Mouse (Mus musculus) forebrain, embryonic 14.5 days (tissue): ENCODE results near the gene Stac2. TPM values are rescaled to one million over a fixed set of nuclear protein-coding genes. Genes with fewer than 3 reads are reported as not detected.

ENCODE experiments used
- ATAC-seq: fragments of 200-750 bp; cut with Nextera tagmentation; 2 replicates; pipeline ENCODE4 v1.8.0; 2017; ENCODE audit warnings: mild to moderate bottlenecking, moderate library complexity
- DNase-seq: peaks from one replicate; pipeline ENCODE4 v3.0.0-alpha.2; 2015; ENCODE audit warnings: low spot score
- H3K27ac ChIP-seq: fragments of 300-500 bp; sonication (generic); 2 replicates; pipeline ENCODE4 v1.5.1; 2014; ENCODE audit warnings: low read depth, mild to moderate bottlenecking, control low read depth, low read length, moderate library complexity
- H3K27me3 ChIP-seq: fragments of 300-500 bp; sonication (generic); replicated peaks from 2 replicates; pipeline ENCODE4 v1.6.1; 2014; ENCODE audit warnings: low read length, control low read depth, mixed read lengths; ENCODE audit not compliant: control insufficient read depth, insufficient read depth
- H3K36me3 ChIP-seq: fragments of 300-500 bp; sonication (generic); 2 replicates; pipeline ENCODE4 v1.6.1; 2014; ENCODE audit warnings: low read length, control low read depth; ENCODE audit not compliant: control insufficient read depth, insufficient read depth
- H3K4me1 ChIP-seq: fragments of 300-500 bp; sonication (generic); 2 replicates; pipeline ENCODE4 v1.6.1; 2014; ENCODE audit warnings: antibody characterized with exemption, low read length, control low read depth; ENCODE audit not compliant: control insufficient read depth, insufficient read depth
- H3K4me2 ChIP-seq: fragments of 300-500 bp; sonication (generic); 2 replicates; pipeline ENCODE4 v1.6.1; 2014; ENCODE audit warnings: mild to moderate bottlenecking, control low read depth, low read length
- H3K4me3 ChIP-seq: fragments of 300-500 bp; sonication (generic); 2 replicates; pipeline ENCODE4 v1.5.1; 2014; ENCODE audit warnings: low read depth, low read length, control low read depth
- H3K9ac ChIP-seq: fragments of 300-500 bp; sonication (generic); 2 replicates; pipeline ENCODE4 v1.6.1; 2014; ENCODE audit warnings: mild to moderate bottlenecking, low read length, control low read depth, moderate library complexity
- H3K9me3 ChIP-seq: fragments of 300-500 bp; sonication (generic); replicated peaks from 2 replicates; pipeline ENCODE4 v1.6.1; 2016; ENCODE audit warnings: low read length, control low read depth, mixed read lengths; ENCODE audit not compliant: control insufficient read depth
- WGBS: fragments of 180-500 bp; shearing (Covaris S2); extraction: QIAGEN DNeasy Blood & Tissue Kit; methylation state at CpG from one replicate; pipeline ENCODE4 v1.1.7; 2014; 5-methylcytosine and 5-hydroxymethylcytosine counted together
- polyA plus RNA-seq: library from polyadenylated mRNA; unstranded; fragments of >200 nt; fragmentation: Nextera tagmentation; extraction: Ambion mirVana; gene quantifications from 2 replicates; pipeline ENCODE4 v1.2.1, GENCODE M21; 2014

Gene Stac2
- polyA plus RNA-seq, 1 experiment from 2014 or later, result 1.1 TPM

- H3K4me3 ChIP-seq, result peak overlapping the region; percentile 72
- peaks cover 16% of the 10 kb centered on the region for H3K36me3 ChIP-seq
- peak overlapping the region; percentile 57 for H3K4me2 ChIP-seq
- peak overlapping the region; percentile 91 for H3K27ac ChIP-seq
- no peaks in the 10 kb centered on the region for H3K27me3 ChIP-seq
- H3K4me1 ChIP-seq, result peaks cover 39% of the 10 kb centered on the region
- peak overlapping the region; percentile 83 for H3K9ac ChIP-seq
- DNase-seq (peak; percentile 70), ATAC-seq (0 out of 2 replicates have a peak, but pooled peaks have one; percentile 2)
- no peaks in the 10 kb centered on the region for H3K9me3 ChIP-seq
- 4% methylated on average over 31 of the region's 34 CpGs for WGBS
Observed at GRCm38 (mm10) chr11:98021565-98022252, 31.6 kb downstream of the Stac2 start.

DNA sequence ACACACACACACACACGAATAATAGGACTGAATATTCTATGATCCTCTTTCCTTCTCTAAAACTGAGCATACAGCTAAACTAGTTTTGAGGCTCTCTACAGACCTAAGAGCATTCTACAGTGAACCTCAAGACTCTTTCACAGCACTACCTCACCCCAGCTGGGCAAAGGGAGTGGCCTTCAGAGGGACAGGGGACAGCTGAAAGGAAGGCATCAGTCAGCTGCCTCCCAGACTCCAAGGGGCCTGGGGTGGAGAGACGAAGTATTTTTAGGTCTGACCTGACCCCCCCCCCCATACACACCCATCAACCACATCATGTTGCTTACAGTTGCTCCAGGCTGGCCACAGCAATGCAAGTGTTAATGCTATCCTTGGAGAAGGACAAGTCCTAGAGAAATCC is 32.1 kb downstream of the Stac2 start:
- peak overlapping the region; percentile 83 for H3K9ac ChIP-seq
- ATAC-seq, result no peak

GRCm38 (mm10) chr11:98020710-98021109 is 32.6 kb downstream of the Stac2 start:
- ATAC-seq (no peak), DNase-seq (no peak)
- H3K9me3 ChIP-seq, result no peaks in the 10 kb centered on the region
- H3K4me2 ChIP-seq, result peak overlapping the region; percentile 57
- H3K9ac ChIP-seq, result peak overlapping the region; percentile 83
- peak overlapping the region; percentile 86; the same call in 1 of the 2 replicates for H3K27ac ChIP-seq
- WGBS, result 47% methylated on average over 1 of the region's 1 CpGs
- H3K4me3 ChIP-seq, result no peak overlapping the region
- H3K27me3 ChIP-seq, result no peaks in the 10 kb centered on the region
- peaks cover 35% of the 10 kb centered on the region for H3K4me1 ChIP-seq
- H3K36me3 ChIP-seq, result peaks cover 26% of the 10 kb centered on the region

More for the DNA sequence above, 32.1 kb downstream of the Stac2 start:
- Histone ChIP-seq H3K27me3 (no peaks in the 10 kb centered on the region), H3K27ac (no peak overlapping the region), H3K4me3 (peak overlapping the region; percentile 72), H3K4me1 (peaks cover 39% of the 10 kb centered on the region), H3K36me3 (peaks cover 22% of the 10 kb centered on the region), H3K4me2 (peak overlapping the region; percentile 57), H3K9me3 (no peaks in the 10 kb centered on the region)
- 43% methylated on average over 2 of the region's 2 CpGs for WGBS
- DNase-seq, result no peak

DNA sequence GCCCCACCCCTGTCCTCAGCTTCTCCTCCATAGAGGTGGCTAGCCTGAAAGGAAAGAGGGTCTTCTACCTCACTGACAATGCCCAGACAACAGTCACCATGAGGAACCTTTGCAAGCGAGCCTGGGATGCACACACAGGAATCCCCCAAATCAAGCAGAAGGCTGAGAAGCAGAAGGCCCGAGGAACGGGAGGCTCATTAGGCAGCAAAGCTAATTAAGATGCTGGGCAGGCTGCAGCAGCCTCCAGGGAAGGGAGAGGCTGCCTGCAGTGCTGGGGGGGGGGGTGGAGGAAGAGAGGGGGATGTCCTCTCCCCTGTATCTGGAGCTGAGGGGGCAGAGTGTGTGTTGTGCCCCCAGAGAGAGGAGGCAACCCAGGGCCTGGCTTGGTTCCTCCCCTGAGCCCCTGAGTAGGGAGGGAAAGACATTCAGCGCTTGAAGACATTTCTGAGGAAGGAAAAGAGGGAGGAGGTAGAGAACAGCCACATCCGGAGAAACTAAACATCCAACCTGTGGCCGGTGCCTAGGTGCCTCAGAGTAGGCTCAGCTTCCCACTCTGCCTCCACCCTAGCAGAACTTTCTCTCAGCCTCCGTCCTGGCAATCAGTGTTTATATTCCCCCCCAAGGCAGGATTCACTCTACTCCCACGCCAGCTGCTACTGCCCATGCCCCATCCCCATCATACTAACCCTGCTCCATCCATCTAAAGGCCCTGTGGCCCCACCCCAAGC is 33.2 kb downstream of the Stac2 start:
- Histone ChIP-seq H3K9me3 (no peaks in the 10 kb centered on the region), H3K4me2 (peak overlapping the region; percentile 57), H3K27me3 (no peaks in the 10 kb centered on the region), H3K4me3 (peak overlapping the region; percentile 4; the same call in 1 of the 2 replicates), H3K9ac (peak overlapping the region; percentile 53), H3K4me1 (peaks cover 35% of the 10 kb centered on the region), H3K27ac (peak overlapping the region; percentile 86), H3K36me3 (peaks cover 33% of the 10 kb centered on the region)
- DNase-seq, result peak; percentile 77
- WGBS, result 10% methylated on average over 8 of the region's 8 CpGs
- ATAC-seq, result peak; percentile 33; the same call in 1 of the 2 replicates

DNA sequence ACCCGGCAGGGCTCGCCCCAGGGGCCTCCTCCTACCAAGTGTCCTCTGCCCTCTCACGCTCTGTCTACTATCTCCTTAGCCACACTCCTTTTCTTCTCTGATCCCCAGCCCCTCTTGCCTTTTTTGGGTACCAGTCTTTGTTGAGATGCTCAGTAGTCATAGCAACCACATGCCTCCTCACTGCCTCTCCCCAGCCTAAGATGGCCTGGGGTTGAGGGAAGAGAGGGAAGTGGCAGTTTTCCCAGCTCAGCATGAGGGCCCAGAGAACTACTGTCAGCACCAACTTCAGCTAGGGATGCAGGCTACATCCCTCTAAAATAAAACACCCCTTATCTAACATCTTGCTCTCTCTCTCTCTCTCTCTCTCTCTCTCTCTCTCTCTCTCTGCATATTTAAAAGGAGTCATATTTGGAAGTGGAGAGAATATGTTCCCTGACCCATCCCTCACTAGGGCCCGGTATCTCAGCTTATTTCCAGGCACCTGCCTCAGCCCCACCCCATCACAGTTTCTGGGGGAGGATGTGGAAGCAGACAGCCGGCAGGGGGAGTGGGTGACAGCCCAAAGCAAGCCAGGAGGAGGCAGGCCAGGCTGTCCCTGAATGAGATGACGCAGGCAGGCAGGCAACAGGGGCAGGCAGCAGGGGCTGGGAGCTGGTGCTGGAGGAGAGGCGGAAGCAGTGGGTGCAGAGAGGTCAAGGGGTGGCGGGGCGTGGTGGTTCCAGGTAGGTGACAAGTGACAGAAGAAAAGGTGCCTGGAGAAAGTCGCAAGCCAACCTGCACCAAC is 34.2 kb downstream of the Stac2 start:
- Histone ChIP-seq H3K27me3 (no peaks in the 10 kb centered on the region), H3K9ac (peak overlapping the region; percentile 53), H3K4me1 (peaks cover 35% of the 10 kb centered on the region), H3K36me3 (peaks cover 41% of the 10 kb centered on the region), H3K27ac (peak overlapping the region; percentile 86), H3K9me3 (no peaks in the 10 kb centered on the region), H3K4me3 (0 out of 2 replicates have a peak overlapping the region, but pooled peaks have one; percentile 4), H3K4me2 (peak overlapping the region; percentile 57)
- peak; percentile 70 for DNase-seq
- ATAC-seq, result peak; percentile 38
- WGBS, result 29% methylated on average over 10 of the region's 10 CpGs

DNA sequence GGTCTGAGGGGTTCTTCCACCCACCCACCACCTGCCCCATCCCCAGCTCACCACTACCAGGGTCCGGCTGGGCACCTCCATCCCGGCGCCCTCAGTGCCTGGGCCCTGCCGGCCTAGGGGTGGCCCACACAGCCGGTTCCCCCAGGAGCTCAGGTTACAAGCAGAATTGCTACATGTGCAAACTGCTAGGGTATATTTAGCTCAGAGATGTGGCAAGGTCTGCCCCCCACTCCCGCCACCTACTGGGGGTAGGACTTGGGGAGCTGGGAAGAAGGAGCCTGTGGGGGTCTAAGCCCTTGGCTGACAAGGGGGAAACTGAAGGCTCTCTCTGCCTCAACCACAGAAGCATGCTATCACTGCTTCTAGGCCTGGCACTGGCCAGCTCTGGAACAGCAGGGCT is 35.0 kb downstream of the Stac2 start:
- no peak for DNase-seq
- Histone ChIP-seq H3K36me3 (peaks cover 42% of the 10 kb centered on the region), H3K4me1 (peaks cover 32% of the 10 kb centered on the region), H3K4me2 (no peak overlapping the region), H3K4me3 (no peak overlapping the region), H3K9ac (peak overlapping the region; percentile 17; the same call in 1 of the 2 replicates), H3K27me3 (no peaks in the 10 kb centered on the region), H3K9me3 (no peaks in the 10 kb centered on the region), H3K27ac (no peak overlapping the region)
- ATAC-seq, result no peak
- 72% methylated on average over 6 of the region's 6 CpGs for WGBS

DNA sequence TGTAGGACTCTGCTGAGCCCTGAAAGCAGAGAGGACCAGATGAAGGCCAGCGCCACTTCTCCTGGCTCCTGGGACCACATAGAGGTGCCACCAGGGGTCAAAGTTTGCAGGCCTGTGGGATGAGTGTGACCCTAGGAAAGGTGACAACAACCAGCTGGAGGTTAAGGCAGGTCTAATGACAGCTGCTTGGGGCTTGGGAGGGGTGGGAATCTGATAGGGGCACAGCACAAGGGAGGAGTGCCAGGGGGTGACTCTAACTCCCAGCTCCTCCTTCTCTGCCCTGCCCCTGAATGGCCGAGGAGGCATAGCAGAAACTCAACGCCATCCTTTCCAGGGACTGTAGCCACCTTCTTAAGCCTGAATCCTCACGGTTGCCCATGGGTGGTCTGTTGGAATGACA is 36.4 kb downstream of the Stac2 start:
- Histone ChIP-seq H3K9me3 (no peaks in the 10 kb centered on the region), H3K4me3 (no peak overlapping the region), H3K27ac (no peak overlapping the region), H3K9ac (no peak overlapping the region), H3K4me2 (no peak overlapping the region), H3K36me3 (peaks cover 48% of the 10 kb centered on the region), H3K27me3 (no peaks in the 10 kb centered on the region), H3K4me1 (peaks cover 29% of the 10 kb centered on the region)
- ATAC-seq (no peak), DNase-seq (no peak)
- 90% methylated on average over 4 of the region's 4 CpGs for WGBS

DNA sequence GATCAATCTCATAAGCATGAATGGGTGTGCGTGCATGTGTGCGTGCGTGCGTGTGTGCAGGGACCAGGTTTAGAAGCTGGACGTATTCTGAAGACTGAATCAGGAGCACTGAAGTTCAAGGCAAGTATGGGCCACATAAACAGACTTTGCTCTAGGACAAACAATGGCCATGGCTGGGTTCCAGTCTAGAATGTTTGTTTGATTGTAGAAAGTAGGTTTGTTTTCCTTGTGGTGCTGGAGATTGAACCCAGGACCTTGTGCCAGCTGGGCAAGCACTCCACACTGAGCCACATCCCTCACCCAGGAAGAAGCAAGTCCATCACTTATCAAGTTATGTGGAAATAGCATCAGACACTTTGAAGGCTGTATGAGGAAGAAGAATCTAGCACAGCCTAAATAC is 37.1 kb downstream of the Stac2 start:
- Histone ChIP-seq H3K27ac (no peak overlapping the region), H3K36me3 (peaks cover 54% of the 10 kb centered on the region), H3K9ac (no peak overlapping the region), H3K4me1 (peaks cover 25% of the 10 kb centered on the region), H3K9me3 (no peaks in the 10 kb centered on the region), H3K4me2 (no peak overlapping the region), H3K4me3 (no peak overlapping the region), H3K27me3 (no peaks in the 10 kb centered on the region)
- 96% methylated on average over 5 of the region's 5 CpGs for WGBS
- ATAC-seq (no peak), DNase-seq (no peak)
